In the genomic region with DNA sequence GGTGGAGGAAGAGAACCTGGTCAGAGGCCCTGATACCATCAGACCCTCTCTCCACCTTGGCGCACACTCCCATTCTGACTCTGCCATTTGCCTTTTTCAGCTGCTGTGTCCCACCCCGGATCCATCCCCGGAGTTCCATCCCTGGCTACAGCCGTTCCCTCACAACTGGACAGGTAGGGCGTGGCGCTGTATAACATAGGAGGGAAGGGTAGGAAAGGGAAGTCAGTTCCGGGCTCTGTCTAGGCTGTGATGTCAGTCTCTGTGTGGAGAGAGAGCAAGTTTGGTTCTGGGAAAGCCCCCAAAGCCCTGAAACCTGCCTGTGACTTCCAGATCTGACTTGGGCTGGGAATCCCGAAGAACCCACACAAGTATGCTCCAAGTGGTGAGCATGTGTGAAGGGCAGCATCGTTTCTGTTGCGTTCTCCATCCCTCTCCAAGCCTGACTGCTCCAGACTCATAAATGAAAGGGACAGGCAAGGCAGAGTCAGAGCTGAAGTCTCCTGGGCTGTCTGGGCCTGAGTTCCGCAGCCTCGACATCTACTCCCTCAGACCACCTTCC, we compare ENCODE assay signal across 22 mouse cellular contexts. TPM values are rescaled to one million over a fixed set of nuclear protein-coding genes. Genes with fewer than 3 reads are reported as not detected.
A peak's percentile ranks its signal among the peaks of the same experiment; 100 is the strongest.
DNase-seq lines count a peak whose midpoint lies in the region; TF ChIP-seq lines count a peak whose summit lies in the region.
"Had no signal": no experiment of that assay in that cellular context is flagged by ENCODE, and none has a peak within 500 bp of the region (broad histone marks: within the 10 kb centered on the region; RNA-seq: fewer than 3 reads in every experiment).

No protein-coding gene starts in this region.

- no peaks in the 10 kb centered on the region for H3K9me3 ChIP-seq in ES-E14 (ENCODE audit: control insufficient read depth, insufficient read depth, low read depth, low read length)
- H3K9me3 ChIP-seq: embryonic facial prominence, embryonic 15.5 days; forebrain, embryonic 10.5 days; forebrain, embryonic 15.5 days; heart, embryonic 15.5 days; hindbrain, embryonic 15.5 days had no signal

- H3K36me3 ChIP-seq in ES-E14 (ENCODE audit: control insufficient read depth, insufficient read depth, low read length, poor library complexity, severe bottlenecking): peaks cover 7% of the 10 kb centered on the region; the same call in 1 of the 2 replicates
- H3K36me3 ChIP-seq: embryonic facial prominence, embryonic 15.5 days; forebrain, embryonic 10.5 days; forebrain, embryonic 15.5 days; heart, embryonic 15.5 days had no signal

- peaks cover 14 to 28% of the 10 kb centered on the region in 2 experiments for H3K4me1 ChIP-seq in ES-E14 (ENCODE audit: control insufficient read depth in 2 of 2, insufficient read depth in 2 of 2, low read length in 2 of 2, poor library complexity in 1 of 2)
- H3K4me1 ChIP-seq: forebrain, embryonic 15.5 days; hindbrain, embryonic 15.5 days had no signal

- H3K27ac ChIP-seq in left cerebral cortex, adult 2 months: peak overlapping the region; percentile 53
- H3K27ac ChIP-seq in ES-E14 (ENCODE audit: insufficient read depth, low read depth, low read length, poor library complexity, severe bottlenecking): peak overlapping the region; percentile 65
- H3K27ac ChIP-seq: embryonic facial prominence, embryonic 15.5 days; forebrain, embryonic 10.5 days; forebrain, embryonic 15.5 days; heart, adult 2 months; hindbrain, embryonic 15.5 days had no signal

- intact Hi-C loops in left cerebral cortex, adult 2 months (cut with DNase I): no loop called here
- intact Hi-C loops in left cerebral cortex, postnatal 14 days (cut with DNase I): no loop called here

- peak overlapping the region; percentile 42 for H3K9ac ChIP-seq in ES-E14 (ENCODE audit: insufficient read depth, low read depth, low read length, poor library complexity, severe bottlenecking)
- H3K9ac ChIP-seq: embryonic facial prominence, embryonic 15.5 days; forebrain, embryonic 15.5 days; heart, embryonic 15.5 days; hindbrain, embryonic 15.5 days had no signal

- TF ChIP-seq CTCF in left cerebral cortex, adult 2 months (IDR thresholded peaks at IDR 0.05): no peak

- peak; percentile 32 for DNase-seq in cerebellum, adult 11-12 months
- no peak for DNase-seq in cerebellum, adult 18-20 months
- no peak for DNase-seq in left cerebral cortex, adult 2 months (ENCODE audit: extremely low spot score in 1 of 2, low spot score in 2 of 2)
- no peak for DNase-seq in left cerebral cortex, postnatal 14 days (ENCODE audit: low spot score in 2 of 2)
- peak; percentile 44 for DNase-seq in ES-E14 (ENCODE audit: low read depth, low spot score)
- no peak for DNase-seq in kidney, adult 18-20 months
- DNase-seq in frontal cortex, postnatal 36 days (ENCODE audit: low spot score in 2 of 2): no peak
- DNase-seq: adrenal gland, adult 8-10 months; cerebellum, adult 11 months; embryo, embryonic 11 days; gastrocnemius, postnatal 10 days; heart, adult 2 months; heart, postnatal 14 days had no signal

- no peak overlapping the region for H3K4me3 ChIP-seq in left cerebral cortex, adult 2 months
- H3K4me3 ChIP-seq in ES-E14 (ENCODE audit: insufficient read depth in 1 of 2, low read depth in 1 of 2, low read length in 2 of 2, poor library complexity in 1 of 2, severe bottlenecking in 1 of 2): peak overlapping the region; percentile 27 to 65; a peak in 3 of 4 replicates
- H3K4me3 ChIP-seq: embryonic facial prominence, embryonic 15.5 days; erythroblast, embryonic 14.5 days; forebrain, embryonic 10.5 days; forebrain, embryonic 15.5 days; heart, adult 2 months; heart, embryonic 15.5 days; hindbrain, embryonic 15.5 days had no signal

- in situ Hi-C loops in ES-E14 (cut with MboI; ENCODE audit: low sequenced_read_pairs in 2 of 2, unreplicated experiment in 2 of 2): no loop called here

TF ChIP-seq in ES-E14, 5 proteins besides CTCF, POLR2A, EP300 and RAD21:
- TF ChIP-seq CHD2 (IDR thresholded peaks at IDR 0.05; ENCODE audit: low read depth, low read length) (no peak), HCFC1 (IDR thresholded peaks at IDR 0.05; ENCODE audit: borderline replicate concordance, insufficient read depth, low read length) (peak; percentile 37; the same call in 1 of the 2 replicates)
TF ChIP-seq in ES-E14: peak in this region for 1.

RNA-seq across cellular contexts. Expression of gene Dlgap3, which starts 31.2 kb away (rescaled TPM):
- total RNA-seq in left cerebral cortex, adult 2 months (2021): 100 to 1,000 TPM; 372 to 403 TPM
- total RNA-seq in left cerebral cortex, postnatal 14 days (2021): 100 to 1,000 TPM; 401 to 410 TPM
- 8.8 and 14.1 TPM in 2 replicates for total RNA-seq in ES-E14 (2012; rRNA removed)
- total RNA-seq: common myeloid progenitor, adult 5-6 weeks; hematopoietic stem cell, adult 5-6 weeks; MEL had no signal

RNA-seq across cellular contexts. Expression of gene Smim12, which starts 43.3 kb away (rescaled TPM):
- total RNA-seq in left cerebral cortex, adult 2 months (2021): 10 to 100 TPM; 52.1 to 54.0 TPM
- 10 to 100 TPM; 47.2 to 47.6 TPM for total RNA-seq in left cerebral cortex, postnatal 14 days (2021)
- 50.2 and 72.6 TPM in 2 replicates for total RNA-seq in ES-E14 (2012; rRNA removed)

Comparison
In these comparisons a context has a peak if more than half of its experiments do, and no peak if none do; other contexts are left out.
1. DNase-seq: peak in cerebellum, adult 11-12 months (single experiment) and ES-E14 (single experiment); none in cerebellum, adult 18-20 months (0 of 2), left cerebral cortex, adult 2 months (0 of 2), left cerebral cortex, postnatal 14 days (0 of 2), kidney, adult 18-20 months (single experiment) and frontal cortex, postnatal 36 days (0 of 2).
2. RNA of gene Dlgap3, which starts 31.2 kb away (total RNA-seq): 401 to 410 TPM in left cerebral cortex, postnatal 14 days and 372 to 403 TPM in left cerebral cortex, adult 2 months; 8.8 to 14.1 TPM in ES-E14; every median in the first group is over 10 times any median in the second.